Mouse (Mus musculus) kidney, postnatal 14 days (tissue): ENCODE results near the gene Cdhr5.
"Not testable (repeated sequence)": the region's sequence is repeated elsewhere in the genome, so short reads cannot be mapped to it uniquely, and the experiment has no call there.

Experiments used
- DNase-seq: peaks from one replicate; pipeline ENCODE4 v3.0.0; 2022; ENCODE audit warnings: mixed read lengths

Cdhr5 gene

DNA sequence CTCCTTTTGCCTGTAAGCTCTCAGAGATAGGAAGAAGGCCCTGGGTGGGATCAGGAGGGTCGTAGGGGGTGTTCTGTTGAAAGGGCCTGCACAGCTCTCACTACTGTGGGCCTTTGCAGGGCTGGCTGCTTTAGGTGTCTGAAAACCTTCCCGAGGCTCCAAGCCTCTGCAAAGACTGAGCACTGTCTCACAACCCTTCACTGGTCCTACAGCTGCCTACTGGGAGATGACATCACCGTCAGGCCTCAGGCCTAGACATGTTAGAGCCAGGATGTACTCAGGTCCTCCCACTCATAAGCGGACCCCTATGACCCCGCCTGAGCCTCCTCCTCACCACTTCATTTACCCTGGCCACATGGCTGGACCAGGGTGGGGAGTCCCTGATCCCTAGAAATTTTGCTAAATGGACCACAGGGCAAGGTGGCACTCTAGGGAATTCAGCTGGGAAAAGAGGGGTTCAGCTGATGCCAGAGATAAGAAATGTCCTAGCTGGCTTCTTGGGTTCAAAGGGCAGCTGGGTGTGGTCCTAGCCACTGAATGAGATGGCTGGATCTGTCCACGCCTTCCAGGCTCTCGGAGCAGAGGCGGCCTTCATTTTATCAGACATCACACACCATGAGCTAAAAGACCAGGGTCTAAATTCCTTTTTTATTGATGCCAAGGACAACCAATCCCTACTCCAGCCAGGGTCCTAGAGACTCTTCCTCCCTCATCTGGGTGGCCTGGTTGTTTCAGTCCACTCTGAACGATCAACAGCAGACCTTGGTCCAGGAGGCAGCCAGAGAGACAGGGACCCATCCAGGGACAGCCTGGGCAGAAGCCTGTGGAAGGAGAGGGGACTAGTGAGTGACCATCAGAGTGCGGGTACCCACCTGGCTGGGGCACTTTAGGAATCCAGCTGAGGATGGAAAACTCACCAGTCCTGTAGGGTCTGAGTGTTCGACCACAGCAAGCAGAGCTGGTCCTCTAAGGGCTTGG, 1.4 kb upstream of the Cdhr5 start:
- no peak for DNase-seq

- no peak for DNase-seq
Measured at GRCm38 (mm10) chr7:141275356-141275755, 1.2 kb downstream of the Cdhr5 start.

DNA sequence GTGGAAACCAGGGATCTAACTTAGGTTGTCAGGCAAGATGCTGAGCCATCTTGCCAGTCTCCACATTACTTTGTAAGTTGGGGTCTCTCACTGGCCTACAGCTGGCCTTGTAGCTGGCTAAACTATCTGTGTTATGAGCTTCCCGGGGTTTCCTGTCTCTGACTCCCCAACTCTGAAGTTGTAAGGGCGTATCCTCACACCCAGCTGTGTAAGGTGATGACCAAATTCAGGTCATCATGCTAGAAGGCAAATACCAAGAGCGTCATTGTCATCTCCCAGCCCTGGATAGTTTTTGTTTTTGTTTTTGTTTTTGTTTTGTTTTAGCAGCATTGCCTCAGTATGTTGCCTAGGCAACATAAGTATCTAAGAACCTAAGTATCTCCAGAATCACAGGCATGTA, 6.0 kb downstream of the Cdhr5 start:
- no peak for DNase-seq

DNA sequence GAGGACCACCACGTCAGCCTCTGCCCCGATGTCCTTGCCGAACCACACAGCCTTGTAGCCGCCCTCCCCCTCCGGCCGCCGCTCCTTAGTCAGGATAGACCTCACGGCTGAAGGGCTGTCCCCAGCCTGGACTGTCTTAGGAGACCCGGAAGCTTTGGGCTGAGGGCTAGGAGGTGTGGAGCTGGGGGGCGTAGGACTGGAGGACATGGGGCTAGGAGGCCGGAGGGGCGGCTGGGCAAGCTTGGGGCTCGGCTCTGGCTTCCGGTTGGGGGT, 7.4 kb downstream of the Cdhr5 start:
- no peak for DNase-seq

DNA sequence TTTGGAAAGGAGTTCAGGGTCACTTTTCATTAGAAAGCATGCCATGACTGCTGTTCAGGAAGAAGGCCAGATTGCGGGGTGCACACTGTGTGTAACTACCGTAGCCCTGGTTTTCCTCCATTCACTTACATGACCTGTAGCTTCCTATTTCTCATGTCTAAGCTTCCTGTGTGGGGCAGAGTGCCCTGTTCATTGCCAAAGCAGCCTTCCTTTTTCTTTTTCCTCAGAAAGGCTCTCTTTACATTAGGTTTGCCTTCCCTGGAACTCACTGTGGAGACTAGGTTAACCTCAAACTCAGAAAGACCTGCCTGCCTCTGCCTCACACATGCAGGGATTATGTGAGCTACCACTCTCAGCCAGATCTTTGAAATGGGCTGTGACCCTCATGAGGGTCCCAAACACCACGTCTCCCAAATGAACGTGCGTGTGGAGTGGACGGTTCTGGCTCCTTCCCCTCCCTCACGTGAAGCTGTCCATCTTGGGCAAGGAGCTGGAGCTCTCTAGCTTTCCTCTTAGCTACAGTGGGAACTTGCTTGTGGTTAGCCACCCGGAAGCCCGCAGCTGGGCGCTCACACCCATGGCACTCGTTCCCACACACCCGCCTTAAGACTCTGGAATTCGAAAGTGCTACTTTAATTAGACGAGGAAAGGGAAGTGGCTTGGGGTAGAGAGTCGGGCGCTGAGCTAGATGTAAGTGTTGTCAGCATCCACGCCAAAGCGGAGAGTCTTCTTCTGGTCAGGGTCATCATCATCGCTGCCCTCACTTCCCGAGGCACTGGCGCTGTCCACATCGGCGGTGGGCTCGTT, 7.9 kb downstream of the Cdhr5 start:
- no peak for DNase-seq

GRCm38 (mm10) chr7:141265739-141266561, 10.6 kb downstream of the Cdhr5 start, which contains the start of gene Irf7:
Gene Irf7, minus strand, starts transcription at chr7:141266481.
- DNase-seq = peak; percentile 73

GRCm38 (mm10) chr7:141265411-141265738, 11.2 kb downstream of the Cdhr5 start:
- no peak for DNase-seq

DNA sequence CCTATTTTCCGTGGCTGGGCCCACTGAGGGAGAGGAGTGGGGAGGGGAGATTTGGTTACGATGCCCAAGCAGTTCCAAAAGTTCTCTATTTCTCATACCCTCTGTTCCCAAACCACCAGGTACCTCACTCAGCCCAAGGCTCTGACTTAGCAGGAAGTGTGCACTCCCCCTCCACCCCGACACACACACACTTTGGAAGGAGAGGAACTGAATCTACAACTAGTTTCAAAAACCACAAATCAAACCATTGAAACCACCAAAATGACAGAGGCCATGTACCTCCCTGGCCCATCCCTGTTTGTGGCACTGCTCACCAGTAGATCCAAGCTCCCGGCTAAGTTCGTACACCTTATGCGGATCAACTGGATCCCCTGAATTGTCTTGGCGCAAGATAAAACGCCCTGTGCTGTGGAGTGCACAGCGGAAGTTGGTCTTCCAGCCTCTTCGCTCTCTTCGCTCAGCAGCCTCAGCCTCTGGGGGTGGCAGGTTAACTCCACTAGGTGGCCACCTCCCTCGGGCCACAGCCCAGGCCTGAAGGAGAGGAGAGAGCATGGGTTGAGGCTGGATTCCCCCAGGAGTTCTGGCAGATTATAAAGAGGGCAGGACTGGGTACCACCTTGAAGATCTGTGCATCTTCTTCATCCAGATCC, 11.7 kb downstream of the Cdhr5 start:
- DNase-seq = peak; percentile 50

- no peak for DNase-seq
Measured at GRCm38 (mm10) chr7:141264041-141264700, 12.4 kb downstream of the Cdhr5 start.

DNA sequence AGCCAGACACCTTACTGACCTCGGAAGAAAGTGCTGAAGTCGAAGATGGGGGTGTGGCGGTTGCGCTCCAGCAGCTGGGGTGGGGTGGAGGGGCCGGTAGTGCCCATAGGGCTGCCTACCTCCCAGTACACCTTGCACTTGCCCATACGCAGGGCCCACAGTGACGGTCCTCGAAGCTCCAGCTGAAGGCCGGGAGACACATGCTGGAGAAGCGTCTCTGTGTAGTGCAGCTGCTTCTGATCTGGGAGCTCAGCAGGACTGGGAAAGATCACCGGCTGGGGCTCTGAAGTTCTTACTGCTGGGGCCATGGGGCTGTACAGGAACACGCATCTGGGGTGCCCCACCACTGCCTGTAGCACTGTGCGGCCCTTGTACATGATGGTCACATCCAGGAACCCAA, 12.9 kb downstream of the Cdhr5 start:
- no peak for DNase-seq

DNA sequence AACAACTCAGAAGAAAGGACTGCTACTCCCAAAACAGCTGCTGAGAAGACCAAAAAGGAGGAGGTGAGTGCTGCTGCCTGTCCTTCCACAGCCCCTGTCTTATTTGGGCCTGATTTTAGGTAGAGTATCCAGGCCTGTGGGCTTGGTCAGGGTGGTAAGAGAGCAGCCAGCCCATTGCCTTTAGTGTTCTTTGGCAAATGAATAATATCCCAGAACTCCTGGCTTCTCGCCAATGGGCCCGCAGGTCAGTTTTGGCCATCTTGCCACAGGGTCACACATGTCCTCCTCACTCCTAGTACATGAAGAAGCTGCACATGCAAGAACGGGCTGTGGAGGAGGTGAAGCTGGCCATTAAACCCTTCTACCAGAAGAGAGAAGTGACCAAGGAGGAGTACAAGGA, 15.1 kb downstream of the Cdhr5 start:
- no peak for DNase-seq

DNA sequence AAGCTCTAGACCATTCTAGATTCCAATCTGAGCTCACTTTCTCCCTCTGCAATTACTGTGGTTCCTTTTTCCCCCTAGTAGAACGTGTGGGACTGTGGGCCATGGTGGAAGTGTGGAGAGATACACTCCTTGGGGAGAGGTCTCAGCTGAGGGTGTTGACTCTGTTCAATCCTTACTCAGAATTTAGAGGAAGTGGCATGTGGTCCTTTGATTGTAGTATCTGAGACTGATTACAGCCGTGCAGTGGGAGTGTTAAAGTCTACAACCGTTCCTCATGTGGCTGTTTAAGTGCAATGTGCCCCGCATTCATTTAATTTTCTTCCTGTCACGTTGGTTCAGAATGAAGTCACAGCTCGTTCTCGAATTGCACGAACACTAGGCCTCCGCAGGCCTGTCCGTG, 20.4 kb downstream of the Cdhr5 start:
- DNase-seq = no peak

- DNase-seq = not testable (repeated sequence)
Measured at GRCm38 (mm10) chr7:141250486-141250885, 26.1 kb downstream of the Cdhr5 start.

DNA sequence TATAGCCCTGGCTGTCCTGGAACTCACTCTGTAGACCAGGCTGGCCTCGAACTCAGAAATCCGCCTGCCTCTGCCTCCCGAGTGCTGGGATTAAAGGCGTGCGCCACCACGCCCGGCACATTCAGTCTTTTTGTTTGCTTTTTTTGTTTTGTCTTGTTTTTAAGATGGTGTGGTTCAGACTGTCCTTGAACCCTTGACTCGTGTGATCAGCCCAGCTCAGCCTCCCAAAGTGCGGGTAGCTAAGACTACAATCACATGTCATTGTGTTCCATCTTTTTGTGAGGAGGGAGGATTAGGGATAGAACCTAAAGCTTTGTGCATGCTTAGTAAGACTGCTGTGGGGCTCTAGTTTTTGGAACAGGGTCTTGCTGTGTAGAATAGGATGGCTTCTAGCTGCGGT, 45.0 kb downstream of the Cdhr5 start:
- no peak for DNase-seq

DNA sequence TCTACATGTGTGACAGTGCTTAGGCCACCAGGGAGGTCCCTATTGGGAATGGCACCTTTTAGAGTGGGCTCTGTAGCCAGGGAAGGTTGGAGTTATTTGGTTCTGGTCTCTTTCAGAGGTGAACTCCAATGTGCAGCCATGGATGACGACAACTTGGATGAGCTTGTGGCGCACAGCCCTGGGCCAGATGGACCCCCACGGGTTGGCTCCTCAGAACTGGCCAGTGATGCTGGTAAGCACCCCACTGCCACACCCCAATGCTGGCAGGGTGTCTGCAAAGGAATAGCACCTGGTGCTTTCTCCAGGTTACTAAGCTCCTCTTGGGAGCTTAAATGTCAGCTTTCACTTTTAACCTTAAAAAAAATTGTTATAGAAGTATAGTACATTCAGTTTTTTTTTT, 45.5 kb downstream of the Cdhr5 start:
- DNase-seq = no peak

DNA sequence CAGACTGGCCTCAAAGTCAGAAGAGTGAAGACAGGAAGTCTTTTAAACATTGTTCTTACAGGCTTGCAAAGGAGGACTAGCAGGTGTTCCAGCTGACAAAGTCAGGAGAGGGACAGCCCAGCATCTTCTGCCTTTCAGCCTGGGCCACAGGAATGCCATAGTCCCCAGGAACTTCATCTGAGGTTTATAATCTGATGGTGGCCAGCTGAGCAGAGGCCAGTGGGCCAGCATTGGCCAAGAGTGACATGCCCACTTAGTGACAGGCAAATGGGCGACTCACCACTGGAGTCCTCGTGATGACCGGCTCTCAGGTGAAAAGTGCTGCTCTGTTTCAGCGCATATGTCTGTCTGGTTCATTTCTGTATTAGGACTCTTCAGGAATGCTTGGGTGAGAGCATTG, 46.0 kb downstream of the Cdhr5 start:
- DNase-seq = no peak

- DNase-seq = no peak
Measured at GRCm38 (mm10) chr7:141229702-141230101, 46.9 kb downstream of the Cdhr5 start.

DNA sequence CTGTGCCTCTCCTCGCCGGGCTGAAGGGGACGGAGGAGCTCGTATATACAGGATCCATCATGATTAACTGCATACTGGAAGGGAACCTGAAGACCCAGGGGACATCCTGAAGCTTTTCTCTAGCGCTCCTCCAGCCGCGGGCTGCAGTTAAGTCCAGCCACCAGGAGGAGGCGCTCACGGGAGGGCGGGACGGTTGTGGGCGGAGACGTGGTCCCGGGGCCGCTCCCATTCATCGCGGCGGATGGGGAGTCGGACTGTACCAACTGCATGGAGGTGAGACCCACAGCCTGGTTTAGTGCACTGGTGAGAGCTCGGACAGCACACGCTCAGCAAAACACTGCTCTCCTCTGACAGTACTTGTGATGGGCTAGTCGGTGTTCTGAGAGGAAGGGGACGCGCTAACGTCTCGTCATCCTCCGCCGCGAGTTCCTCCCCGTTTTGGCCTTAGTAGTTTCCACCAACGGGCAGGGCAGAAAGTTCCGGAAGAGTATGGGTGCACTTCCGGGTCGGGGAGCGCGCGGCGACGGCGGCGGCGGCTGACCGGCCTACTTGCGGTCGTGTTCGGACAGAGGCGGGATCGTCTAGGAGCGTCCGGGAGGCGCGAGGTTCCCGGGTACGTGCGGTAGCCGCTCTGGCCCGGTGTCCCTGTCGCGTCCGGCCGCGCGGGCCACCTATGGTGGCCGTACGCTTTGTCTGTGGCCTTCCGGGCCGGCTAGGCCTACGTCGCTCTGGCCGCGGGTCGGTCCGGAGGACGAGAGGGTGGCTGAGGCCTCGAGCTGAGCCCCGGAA, 48.1 kb downstream of the Cdhr5 start, which contains the start of gene Phrf1:
Gene Phrf1, plus strand, starts transcription at position 506 of the 789 bp plus-strand sequence.
- peak; percentile 93 for DNase-seq

- DNase-seq = no peak
Measured at GRCm38 (mm10) chr7:141227796-141228195, 48.8 kb downstream of the Cdhr5 start.

DNA sequence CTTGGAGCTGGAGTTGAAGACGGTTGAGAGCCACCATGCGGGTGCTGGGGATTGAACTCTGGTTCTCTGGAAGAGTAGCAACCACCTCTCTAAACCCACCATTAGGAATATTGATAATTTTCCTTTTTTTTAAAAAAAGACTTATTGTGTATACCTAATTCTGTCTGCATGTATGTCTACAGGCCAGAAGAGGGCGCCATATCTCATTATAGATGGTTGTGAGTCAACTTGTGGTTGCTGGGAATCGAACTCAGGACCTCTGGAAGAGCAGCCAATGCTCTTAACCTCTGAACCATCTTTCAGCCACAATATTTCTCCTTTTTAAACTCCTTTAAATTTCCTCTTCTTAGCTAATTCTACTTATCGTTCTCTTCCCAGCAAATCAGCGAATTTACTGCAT, 50.1 kb downstream of the Cdhr5 start:
- no peak for DNase-seq

- no peak for DNase-seq
Measured at GRCm38 (mm10) chr7:141222696-141223215, 53.8 kb downstream of the Cdhr5 start.
